Mouse (Mus musculus) lung, postnatal 10 days (tissue): Measurements from ENCODE around the gene Nek6.

Source experiments
- DNase-seq: peaks from one replicate; pipeline ENCODE4 v3.0.0; 2021

Gene Nek6

DNA sequence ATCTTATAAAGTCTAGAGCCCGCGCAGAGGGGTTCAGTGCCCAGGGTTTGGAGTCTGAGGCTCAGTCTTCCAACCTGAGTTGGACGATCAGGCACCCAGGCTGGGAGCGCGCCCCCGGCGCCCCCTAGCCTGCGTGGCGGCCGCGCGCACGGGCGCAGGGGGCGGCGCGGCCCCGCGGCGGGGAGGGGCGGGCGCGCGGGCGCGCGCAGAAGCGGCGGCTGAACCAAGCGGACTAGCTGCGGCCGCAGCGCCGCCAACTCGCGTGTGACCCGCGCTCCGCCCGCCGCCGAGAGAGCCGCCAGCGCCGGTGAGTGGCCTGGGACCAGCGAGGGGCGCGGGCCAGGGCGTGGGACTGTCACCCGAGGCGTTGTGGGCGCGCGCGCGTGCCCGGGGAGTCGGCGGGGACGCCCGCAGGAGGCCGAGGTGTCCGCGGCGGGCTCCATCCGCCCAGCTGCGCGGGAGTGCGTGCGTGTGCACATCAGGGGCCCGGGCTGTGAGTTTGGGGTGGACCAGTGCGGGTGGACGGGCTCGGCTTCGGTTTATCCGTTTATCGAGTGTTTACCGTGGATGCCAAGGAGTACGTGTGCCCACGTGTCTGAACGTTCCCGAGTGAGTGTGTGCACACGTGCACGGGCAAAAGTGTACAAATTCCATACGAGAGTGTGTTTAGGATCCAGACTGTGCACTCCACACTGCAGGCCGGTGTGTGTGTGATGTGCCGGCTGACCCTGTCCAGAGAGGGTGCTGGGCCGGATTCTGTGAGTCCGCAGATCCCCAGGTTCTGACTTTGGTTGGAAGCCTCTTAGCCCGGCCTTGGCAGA is at the start of gene Nek6:
TSS of gene Nek6 (plus strand) at position 157 of the 821 bp plus-strand sequence.
- DNase-seq = peak; percentile 76

GRCm38 (mm10) chr2:38462323-38462722 is 49.1 kb upstream of the Nek6 start:
- DNase-seq = no peak

GRCm38 (mm10) chr2:38468845-38469244 is 42.6 kb upstream of the Nek6 start:
- DNase-seq = no peak

GRCm38 (mm10) chr2:38471745-38472144 is 39.7 kb upstream of the Nek6 start:
- no peak for DNase-seq

GRCm38 (mm10) chr2:38472829-38473228 is 38.6 kb upstream of the Nek6 start:
- no peak for DNase-seq

DNA sequence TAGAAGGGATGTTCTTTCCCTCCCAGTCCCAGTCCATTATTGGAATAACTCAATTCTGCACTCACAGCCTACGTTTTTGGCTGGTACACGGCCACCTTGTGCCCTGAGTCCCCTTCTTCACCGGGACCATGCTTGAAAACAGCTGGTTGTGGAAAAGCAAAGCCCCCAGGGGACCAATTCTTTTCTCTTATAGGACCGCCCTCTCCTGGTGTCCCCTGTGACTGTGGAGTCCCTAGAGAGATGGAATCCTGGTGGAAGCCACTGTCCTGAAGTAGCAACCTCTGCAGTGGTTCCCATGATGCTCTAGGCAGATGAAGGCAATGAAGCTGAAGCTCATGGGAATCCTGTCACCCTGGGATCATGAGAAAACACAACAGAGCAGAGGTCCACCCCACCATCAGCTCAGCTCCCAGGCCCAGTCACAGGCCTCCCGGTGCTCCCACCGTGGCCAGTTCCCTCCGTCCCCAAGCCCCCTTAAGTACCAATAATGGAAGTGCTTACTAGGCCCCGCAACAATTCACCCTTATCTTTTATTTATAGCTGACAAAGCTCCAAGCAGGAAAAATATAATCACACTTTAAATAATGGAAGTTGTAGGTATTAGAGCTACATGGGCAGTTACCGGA is 34.5 kb upstream of the Nek6 start:
- no peak for DNase-seq

DNA sequence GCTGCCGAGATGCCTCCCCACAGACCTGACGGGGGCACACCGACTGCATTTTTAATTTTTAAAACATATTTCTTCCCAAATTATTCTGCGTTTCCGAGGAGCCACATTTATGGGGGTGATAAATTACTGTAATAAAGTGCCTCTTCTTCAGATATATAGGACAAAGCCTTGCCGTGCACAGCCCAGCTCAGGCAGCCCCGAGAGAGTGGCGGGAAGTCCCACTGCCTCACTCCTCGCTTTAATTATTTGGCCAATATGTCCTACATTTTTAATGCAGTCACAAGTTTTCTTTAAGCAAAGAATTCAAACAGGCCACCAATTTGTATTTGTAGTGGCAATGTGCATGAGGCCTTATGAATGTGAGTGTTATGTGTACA is 34.0 kb upstream of the Nek6 start:
- no peak for DNase-seq

- DNase-seq = no peak
These were observed 32.8 kb upstream of the Nek6 start for GRCm38 (mm10) chr2:38478683-38479082.

DNA sequence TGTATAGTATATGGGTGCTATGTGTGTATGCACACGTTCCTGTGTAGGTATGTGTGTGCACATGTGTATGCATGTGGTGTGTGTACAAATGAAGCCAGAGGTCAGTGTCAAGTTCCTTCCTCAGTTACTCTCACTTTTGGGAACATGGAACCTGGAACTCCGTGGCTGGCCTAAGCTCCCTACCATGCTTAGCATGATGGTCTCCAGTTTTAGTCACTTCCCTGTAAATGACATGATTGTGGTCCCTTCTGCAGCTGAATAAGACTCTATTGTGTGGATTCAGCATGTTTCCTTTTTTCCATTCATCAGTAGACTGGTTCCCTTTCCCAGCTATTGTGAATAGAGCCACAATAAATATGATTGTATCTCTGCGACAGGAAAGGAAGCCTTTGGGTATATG is 31.9 kb upstream of the Nek6 start:
- no peak for DNase-seq

DNA sequence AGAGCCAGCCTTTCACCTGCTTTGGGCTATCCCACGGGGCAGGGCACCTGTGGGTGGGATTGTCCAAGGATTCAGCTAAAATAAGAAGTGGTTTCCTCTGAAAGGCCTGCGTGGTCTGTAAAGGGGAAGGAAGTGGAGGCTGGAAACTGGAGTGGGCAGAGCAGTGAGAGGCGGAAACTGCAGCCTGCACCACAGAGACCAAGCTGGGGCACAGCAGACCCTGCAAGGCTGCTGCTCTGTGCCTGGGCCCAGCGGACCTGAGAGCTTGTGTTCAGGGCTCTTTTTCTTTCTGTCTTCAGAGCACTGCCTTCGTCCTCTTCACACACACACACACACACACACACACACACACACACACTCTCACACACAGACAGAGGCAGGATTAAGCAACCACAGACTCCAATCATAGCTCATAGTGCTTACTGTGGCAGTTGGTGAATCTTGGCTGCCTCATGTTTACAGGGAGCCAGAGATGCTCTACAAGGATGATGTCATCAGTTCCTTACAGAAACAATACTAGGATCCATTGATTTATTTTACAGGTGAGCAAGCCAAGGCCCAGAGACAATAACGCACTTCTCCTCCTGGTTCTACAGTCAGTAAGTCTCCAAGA is 30.2 kb upstream of the Nek6 start:
- peak; percentile 38 for DNase-seq

DNA sequence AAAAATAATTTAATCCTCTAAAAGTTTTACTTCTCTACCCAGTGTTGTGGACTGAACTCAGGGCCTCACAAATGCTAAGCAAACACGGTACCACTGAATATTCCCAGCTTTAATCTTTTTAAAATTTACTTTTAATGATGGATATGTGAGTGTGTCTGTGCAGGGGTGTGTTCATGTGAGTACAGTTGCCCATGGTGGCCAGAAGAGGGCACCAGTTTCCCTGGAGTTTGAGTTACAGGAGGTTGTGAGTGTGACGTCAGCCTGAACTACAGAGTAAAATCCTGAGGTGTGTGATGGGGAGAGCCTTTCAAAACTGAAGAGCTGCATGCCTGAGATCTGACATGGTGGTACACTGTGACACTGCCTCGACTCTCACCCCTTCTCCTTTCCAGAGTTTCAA is 29.3 kb upstream of the Nek6 start:
- DNase-seq = no peak

DNA sequence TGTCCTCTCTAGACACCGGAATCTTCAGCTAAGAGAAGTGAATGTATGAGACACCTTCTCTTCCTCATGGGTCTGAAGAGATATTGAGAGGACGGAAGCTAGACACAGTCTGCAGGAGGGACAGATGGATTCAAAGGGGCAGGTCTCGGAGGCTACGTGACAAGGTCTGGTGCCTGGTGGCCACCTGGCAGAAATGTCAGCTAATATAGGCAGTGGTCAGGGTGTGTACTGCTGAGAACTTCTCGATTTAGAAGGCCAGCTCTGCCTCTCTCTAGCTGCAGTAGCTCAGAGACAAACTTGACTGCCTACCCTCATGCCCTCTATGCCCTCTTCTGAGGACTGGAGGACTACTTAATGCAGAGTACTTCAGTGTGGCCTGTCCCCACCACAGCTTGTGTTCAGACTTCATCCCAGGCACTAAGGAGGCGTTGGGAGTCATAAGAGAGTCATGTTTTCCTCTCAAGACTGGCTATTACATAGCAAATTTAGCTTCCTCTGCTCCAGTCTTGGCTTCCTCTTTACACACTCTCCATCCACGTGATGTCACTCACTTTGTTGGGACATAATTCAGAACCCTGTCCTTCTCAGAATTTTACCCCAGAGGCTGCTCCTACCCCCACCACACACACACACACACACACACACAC is 28.3 kb upstream of the Nek6 start:
- no peak for DNase-seq

DNA sequence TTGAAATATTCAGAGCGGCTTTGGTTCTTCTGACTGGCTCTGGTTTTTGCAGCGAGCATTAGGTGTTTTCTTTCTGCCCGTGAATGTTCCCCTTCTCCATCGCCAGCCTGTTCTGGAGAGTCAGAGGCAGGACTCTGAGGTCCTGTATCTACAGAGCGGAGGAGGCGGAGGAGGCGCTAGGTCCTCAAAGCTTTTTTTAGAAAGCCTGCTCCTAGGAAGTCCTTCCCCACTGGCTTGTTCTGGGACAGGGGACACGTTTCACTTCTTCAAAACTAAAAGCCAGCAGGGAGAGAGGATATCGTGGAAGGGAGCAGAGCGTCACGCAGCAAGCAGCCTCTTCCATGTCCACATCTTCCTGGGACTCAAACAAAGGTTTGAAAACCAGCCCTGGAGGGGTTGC is 26.9 kb upstream of the Nek6 start:
- DNase-seq = no peak

- no peak for DNase-seq
These were observed 26.0 kb upstream of the Nek6 start for GRCm38 (mm10) chr2:38485409-38485808.

DNA sequence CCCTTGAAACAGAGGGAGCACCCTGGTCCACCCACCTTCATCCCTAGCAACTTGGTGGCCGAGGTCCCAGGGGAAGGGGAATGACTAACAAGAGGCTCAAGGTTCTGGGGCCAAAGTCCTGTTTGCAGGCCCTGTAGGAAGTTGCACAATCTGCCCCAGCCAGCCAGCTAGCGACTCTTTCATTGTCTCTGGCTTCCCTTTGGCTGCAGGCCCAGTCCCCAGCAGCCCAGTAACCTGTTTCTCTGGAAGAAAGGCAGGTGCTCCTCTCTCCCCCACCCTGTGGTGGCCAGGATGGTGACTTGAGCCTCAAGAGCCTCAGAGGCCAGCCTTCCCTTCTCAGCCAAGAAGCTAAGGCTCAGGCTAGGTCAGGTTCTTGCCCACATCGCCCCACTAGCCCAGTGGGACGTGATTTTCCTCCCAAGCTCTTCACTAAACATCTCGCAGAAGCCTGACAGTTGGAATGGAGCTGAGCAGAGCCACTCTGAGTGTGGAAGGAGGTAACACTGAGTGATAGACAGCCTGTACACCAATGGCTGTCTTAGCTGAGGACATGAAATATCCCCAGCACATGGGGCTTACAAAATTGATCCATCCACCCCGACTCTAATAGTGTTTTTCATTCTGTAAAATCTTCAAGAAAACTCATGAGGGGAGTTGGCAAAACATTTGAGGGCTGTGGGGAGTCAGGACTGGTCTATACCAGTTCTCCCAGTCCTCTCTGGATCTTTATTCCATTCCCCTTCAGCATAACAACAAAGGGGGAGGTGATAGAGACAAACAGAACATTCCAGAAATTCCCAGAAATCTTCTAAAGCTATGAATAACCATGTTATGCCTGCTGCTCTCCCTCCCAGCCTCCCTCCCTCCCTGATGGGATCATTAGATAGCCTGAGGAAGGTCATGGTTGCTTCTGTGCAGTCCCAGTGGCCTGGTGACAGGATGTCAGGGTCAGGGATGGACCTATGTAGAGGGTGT is 25.2 kb upstream of the Nek6 start:
- DNase-seq = peak; percentile 89

GRCm38 (mm10) chr2:38497594-38497993 is 13.8 kb upstream of the Nek6 start:
- DNase-seq = no peak

DNA sequence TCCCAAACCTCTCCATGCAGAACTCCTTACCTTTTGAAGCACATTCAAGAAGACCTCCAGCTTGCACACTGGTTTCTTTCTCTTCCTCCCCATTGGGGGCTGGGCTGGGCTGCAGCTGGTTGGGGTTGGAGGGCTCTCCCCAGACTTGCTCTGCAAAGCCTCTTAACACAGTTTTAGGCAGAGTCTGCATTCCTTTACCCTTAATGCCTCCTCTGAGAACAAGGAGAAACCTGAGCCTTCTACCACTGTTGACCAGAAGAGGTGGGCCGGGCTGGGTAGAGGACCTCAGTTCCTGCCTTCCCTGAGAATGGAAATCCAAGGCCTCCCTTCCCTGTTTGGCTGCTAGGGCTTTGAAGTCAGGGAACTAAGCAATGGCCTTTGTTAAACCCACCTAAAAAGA is 9.8 kb upstream of the Nek6 start:
- DNase-seq = no peak

GRCm38 (mm10) chr2:38502123-38502522 is 9.3 kb upstream of the Nek6 start:
- no peak for DNase-seq

DNA sequence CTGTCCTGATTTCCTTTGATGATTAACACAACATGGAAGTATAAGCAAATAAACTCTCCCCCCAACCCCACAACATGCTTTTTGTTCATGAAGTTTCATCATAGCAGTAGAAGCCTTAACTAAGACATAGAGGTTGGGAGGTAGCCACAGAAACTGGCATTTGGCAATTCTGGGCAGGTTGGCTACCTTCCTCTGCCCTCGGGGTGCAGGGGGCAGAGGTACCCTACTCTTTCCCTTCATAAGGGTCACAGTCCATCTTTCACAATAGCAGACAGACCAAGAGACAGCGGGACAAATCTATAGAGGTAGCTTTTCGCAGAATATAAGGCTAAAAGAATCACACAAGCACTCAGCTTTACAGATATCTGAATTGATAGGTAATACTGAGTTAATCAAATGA is 8.7 kb upstream of the Nek6 start:
- no peak for DNase-seq

DNA sequence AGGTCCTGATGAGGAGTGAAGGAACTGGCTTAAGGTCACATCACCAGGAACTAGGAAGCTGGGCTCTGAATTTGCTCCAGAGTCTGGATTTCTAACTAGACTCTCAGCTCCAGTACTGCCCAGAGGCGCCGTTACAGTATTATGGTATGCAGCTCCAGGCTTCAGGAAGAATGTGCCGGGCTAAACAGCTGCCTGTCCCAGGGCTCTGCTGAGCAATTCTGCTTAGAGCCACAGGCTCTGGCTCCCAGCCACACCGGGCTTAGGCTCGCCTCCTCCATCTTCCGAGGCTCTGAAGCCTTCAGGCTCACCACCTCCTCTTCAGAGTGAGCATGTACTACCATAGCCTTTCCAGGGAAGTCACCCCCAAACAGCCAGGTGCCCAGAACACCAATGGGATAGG is 7.1 kb upstream of the Nek6 start:
- DNase-seq = no peak

DNA sequence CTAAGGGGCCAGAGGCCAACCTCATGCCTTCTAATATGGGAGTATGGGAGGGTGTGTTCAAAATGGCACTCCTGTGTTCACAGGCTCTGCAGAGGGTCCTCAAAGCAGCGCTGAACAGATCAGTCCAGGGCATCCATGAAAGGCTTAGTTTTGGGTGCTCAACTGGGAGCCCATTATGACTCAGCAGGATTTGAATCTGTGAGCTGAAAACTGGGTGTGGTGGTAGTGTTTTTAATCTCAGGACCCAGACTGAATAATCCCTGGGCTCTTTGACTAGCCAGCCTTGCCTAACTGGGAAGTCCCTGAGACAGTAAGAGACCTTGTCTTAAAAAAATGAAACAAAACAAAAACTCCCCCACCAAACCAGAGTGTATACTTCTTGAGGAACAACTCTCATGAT is 4.3 kb upstream of the Nek6 start:
- DNase-seq = no peak

- DNase-seq = no peak
These were observed 2.3 kb upstream of the Nek6 start for GRCm38 (mm10) chr2:38509004-38509719.
